Mouse (Mus musculus) effector memory CD4-positive, alpha-beta T cell, adult 5 months (primary cell): ENCODE measurements around the gene Hnrnpd. TPM values are rescaled to one million over a fixed set of nuclear protein-coding genes. Genes with fewer than 3 reads are reported as not detected.

ENCODE experiments used
- polyA plus RNA-seq: library from polyadenylated mRNA; unstranded; fragments of 100-300 nt; shearing (Covaris generic); gene quantifications from one replicate; pipeline ENCODE4 v1.2.1, GENCODE M21; 2017

The Hnrnpd gene
- 412 TPM for polyA plus RNA-seq

GRCm38 (mm10) chr5:99978699-99979442 lies at the start of gene Hnrnpd, which contains the start of gene 4930524J08Rik:
Gene Hnrnpd (minus strand): TSS chr5:99978938.
Gene 4930524J08Rik (plus strand): TSS chr5:99979061.

GRCm38 (mm10) chr5:99906181-99906956 lies 72.4 kb downstream of the Hnrnpd start, which contains the start of gene Vamp9:
Gene Vamp9 (plus strand): TSS chr5:99906254.

Other genes with a start within 250 kb of the Hnrnpd start
- 8.0 TPM for gene Rasgef1b, start 249.9 kb downstream of the Hnrnpd start, polyA plus RNA-seq
- not detected for gene Vamp9, start 72.7 kb downstream of the Hnrnpd start, polyA plus RNA-seq
- gene 4930524J08Rik, start 123 bp upstream of the Hnrnpd start, polyA plus RNA-seq: not detected
- gene Hnrnpdl, start 60.7 kb upstream of the Hnrnpd start, polyA plus RNA-seq: 202 TPM
- gene Enoph1, start 61.0 kb upstream of the Hnrnpd start, polyA plus RNA-seq: 22.2 TPM
- not detected for gene Tmem150c, start 180.9 kb upstream of the Hnrnpd start, polyA plus RNA-seq